Comparison of ENCODE assay signal across 8 mouse cellular contexts in genomic region chr11:100893482-100893881, GRCm38 (mm10). TPM values are rescaled to one million over a fixed set of nuclear protein-coding genes. Genes with fewer than 3 reads are reported as not detected.
DNase-seq lines count a peak whose midpoint lies in the region; ATAC-seq and TF ChIP-seq lines count a peak whose summit lies in the region.

No protein-coding gene starts in this region.

- TF ChIP-seq CTCF in cortical plate, adult 2 months (IDR thresholded peaks at IDR 0.05; ENCODE audit: extremely low read depth, insufficient read depth, low read length), result peak; percentile 100

- H3K4me1 ChIP-seq in cortical plate, adult 2 months (ENCODE audit: control insufficient read depth, insufficient read depth, low read length), result peaks cover 1% of the 10 kb centered on the region; the same call in 1 of the 2 replicates

- no peak overlapping the region for H3K4me3 ChIP-seq in cortical plate, adult 2 months (ENCODE audit: insufficient read depth, low read length)

- no peak for TF ChIP-seq POLR2A in cortical plate, adult 2 months (IDR thresholded peaks at IDR 0.05; ENCODE audit: extremely low read depth, insufficient read depth, low read length)

- ATAC-seq in cerebellum, adult (ENCODE audit: insufficient number of reproducible peaks, low FRiP score, low TSS enrichment), result no peak; the same call in 1 of the 2 replicates
- peak; percentile 76 for ATAC-seq in inflammation-experienced regulatory T-cells, adult 6 months

- no peak overlapping the region for H3K27ac ChIP-seq in cortical plate, adult 2 months (ENCODE audit: insufficient read depth, low read length)

- peak; percentile 83 for DNase-seq in cerebellum, adult 11 months
- peak; percentile 81 to 88 for DNase-seq in gastrocnemius, adult 8-10 months (ENCODE audit: low spot score in 2 of 2)
- peak; percentile 67 to 92 for DNase-seq in left cerebral cortex, adult 9 months (ENCODE audit: low spot score in 2 of 2)
- peak; percentile 92 for DNase-seq in mesoderm, embryonic 11.5 days (ENCODE audit: low read depth, low spot score)
- DNase-seq in spleen, adult 18-20 months, result peak; percentile 76 to 86

RNA-seq across cellular contexts. Expression of gene Stat5a, which starts 34.3 kb away (rescaled TPM):
- polyA plus RNA-seq in cortical plate, adult 2 months (2012; rRNA removed), result 1.5 and 2.0 TPM in 2 replicates
- total RNA-seq in gastrocnemius, adult 8-10 months (2022), result 10 to 100 TPM; 10.9 to 16.8 (median 11.0) TPM
- polyA plus RNA-seq in inflammation-experienced regulatory T-cells, adult 6 months (2017; shearing (Covaris generic)), result 10 to 100 TPM; 31.2 to 34.1 (median 31.3) TPM

RNA-seq across cellular contexts. Expression of gene Stat5b, which starts 43.0 kb away (rescaled TPM):
- 17.3 and 19.7 TPM in 2 replicates for polyA plus RNA-seq in cortical plate, adult 2 months (2012; rRNA removed)
- 100 to 1,000 TPM; 136 to 186 (median 155) TPM for total RNA-seq in gastrocnemius, adult 8-10 months (2022)
- 10 to 100 TPM; 25.2 to 40.4 (median 33.7) TPM for polyA plus RNA-seq in inflammation-experienced regulatory T-cells, adult 6 months (2017; shearing (Covaris generic))

RNA-seq across cellular contexts. Expression of gene Stat3, which starts 45.9 kb away (rescaled TPM):
- 33.0 and 38.9 TPM in 2 replicates for polyA plus RNA-seq in cortical plate, adult 2 months (2012; rRNA removed)
- total RNA-seq in gastrocnemius, adult 8-10 months (2022), result 10 to 100 TPM; 32.9 to 41.1 (median 37.5) TPM
- polyA plus RNA-seq in inflammation-experienced regulatory T-cells, adult 6 months (2017; shearing (Covaris generic)), result 100 to 1,000 TPM in 1 of 3 experiments, 10 to 100 TPM in 2; 79.3 to 111 (median 99.2) TPM

Comparison
In these comparisons a context has a peak if more than half of its experiments do, and no peak if none do; other contexts are left out.
1. RNA of gene Stat5a, which starts 34.3 kb away (polyA plus RNA-seq): 31.2 to 34.1 TPM in inflammation-experienced regulatory T-cells, adult 6 months; 1.5 to 2.0 TPM in cortical plate, adult 2 months; every median in the first group is over 10 times any median in the second.
2. Peak in every context shown above with its lines, with median percentiles within 50 percentile points of each other: DNase-seq.